Mouse (Mus musculus) heart, embryonic 10.5 days (tissue): Measurements from ENCODE around the gene Oxsm. TPM values are rescaled to one million over a fixed set of nuclear protein-coding genes. Genes with fewer than 3 reads are reported as not detected.

Experiments
- DNase-seq: peaks from one replicate; pipeline ENCODE4 v3.0.0-alpha.2; 2017; ENCODE audit warnings: low spot score
- H3K27ac ChIP-seq: fragments of 300-500 bp; sonication (generic); 2 replicates; pipeline ENCODE4 v1.5.1; 2016; ENCODE audit warnings: mild to moderate bottlenecking
- H3K27me3 ChIP-seq: fragments of 300-500 bp; sonication (generic); 2 replicates; pipeline ENCODE4 v1.6.1; 2016; ENCODE audit warnings: mild to moderate bottlenecking; ENCODE audit not compliant: poor library complexity, insufficient read depth, severe bottlenecking
- H3K36me3 ChIP-seq: fragments of 300-500 bp; sonication (generic); 2 replicates; pipeline ENCODE4 v1.6.1; 2016; ENCODE audit warnings: mild to moderate bottlenecking, moderate library complexity
- H3K4me1 ChIP-seq: fragments of 300-500 bp; sonication (generic); 2 replicates; pipeline ENCODE4 v1.6.1; 2016; ENCODE audit warnings: mild to moderate bottlenecking
- H3K4me3 ChIP-seq: fragments of 300-500 bp; sonication (generic); 2 replicates; pipeline ENCODE4 v1.5.1; 2016; ENCODE audit warnings: mild to moderate bottlenecking, moderate library complexity
- H3K9me3 ChIP-seq: fragments of 300-500 bp; sonication (generic); 2 replicates; pipeline ENCODE4 v1.6.1; 2016; ENCODE audit warnings: mild to moderate bottlenecking, moderate library complexity
- WGBS: fragments of 180-500 bp; shearing (Covaris S2); methylation state at CpG from one replicate; pipeline ENCODE4 v1.1.7; 2016; 5-methylcytosine and 5-hydroxymethylcytosine counted together
- polyA plus RNA-seq: library from polyadenylated mRNA; unstranded; fragments of >200 nt; fragmentation: Nextera tagmentation; extraction: Ambion mirVana; gene quantifications from 2 replicates; pipeline ENCODE4 v1.2.1, GENCODE M21; 2016

Oxsm gene
- polyA plus RNA-seq, 1 experiment from 2014 or later = 1.4 TPM

GRCm38 (mm10) chr14:16230581-16230980 lies 19.0 kb downstream of the Oxsm start:
- no peaks in the 10 kb centered on the region for H3K9me3 ChIP-seq
- no peak overlapping the region for H3K4me3 ChIP-seq
- no peaks in the 10 kb centered on the region for H3K4me1 ChIP-seq
- no peak overlapping the region for H3K27ac ChIP-seq
- H3K27me3 ChIP-seq = no peaks in the 10 kb centered on the region
- DNase-seq = no peak
- H3K36me3 ChIP-seq = no peaks in the 10 kb centered on the region

GRCm38 (mm10) chr14:16229395-16229794 lies 20.2 kb downstream of the Oxsm start:
- Histone ChIP-seq H3K27ac (no peak overlapping the region), H3K4me1 (no peaks in the 10 kb centered on the region), H3K9me3 (no peaks in the 10 kb centered on the region), H3K27me3 (no peaks in the 10 kb centered on the region), H3K4me3 (no peak overlapping the region), H3K36me3 (no peaks in the 10 kb centered on the region)
- 83% methylated on average over 2 of the region's 2 CpGs for WGBS
- DNase-seq = no peak

GRCm38 (mm10) chr14:16219015-16219414 lies 30.6 kb downstream of the Oxsm start:
- Histone ChIP-seq H3K4me3 (no peak overlapping the region), H3K27me3 (no peaks in the 10 kb centered on the region), H3K9me3 (no peaks in the 10 kb centered on the region), H3K4me1 (no peaks in the 10 kb centered on the region), H3K36me3 (no peaks in the 10 kb centered on the region), H3K27ac (no peak overlapping the region)
- DNase-seq = no peak
- 47% methylated on average over 2 of the region's 2 CpGs for WGBS

DNA sequence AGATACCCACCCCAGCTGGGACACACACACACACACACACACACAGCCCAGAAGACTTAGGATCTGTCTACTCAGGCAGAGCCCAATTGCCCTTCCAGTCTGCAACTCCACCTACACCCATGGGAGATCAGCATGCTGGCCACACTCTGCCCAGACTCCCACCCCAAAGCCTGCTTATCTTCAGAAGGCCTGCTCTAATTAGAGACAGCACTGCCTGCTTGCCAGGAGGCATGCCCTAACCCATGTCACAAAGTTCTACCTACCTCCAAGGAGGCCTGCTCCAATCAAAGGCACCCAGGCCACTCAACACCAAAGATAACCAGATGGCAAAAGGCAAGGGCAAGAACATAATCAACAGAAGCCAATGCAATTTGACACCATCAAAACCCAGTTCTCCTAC lies 41.9 kb downstream of the Oxsm start:
- no peak overlapping the region for H3K27ac ChIP-seq
- H3K36me3 ChIP-seq = no peaks in the 10 kb centered on the region
- no peak for DNase-seq
- no peaks in the 10 kb centered on the region for H3K9me3 ChIP-seq
- H3K4me1 ChIP-seq = no peaks in the 10 kb centered on the region
- no peak overlapping the region for H3K4me3 ChIP-seq
- no peaks in the 10 kb centered on the region for H3K27me3 ChIP-seq

DNA sequence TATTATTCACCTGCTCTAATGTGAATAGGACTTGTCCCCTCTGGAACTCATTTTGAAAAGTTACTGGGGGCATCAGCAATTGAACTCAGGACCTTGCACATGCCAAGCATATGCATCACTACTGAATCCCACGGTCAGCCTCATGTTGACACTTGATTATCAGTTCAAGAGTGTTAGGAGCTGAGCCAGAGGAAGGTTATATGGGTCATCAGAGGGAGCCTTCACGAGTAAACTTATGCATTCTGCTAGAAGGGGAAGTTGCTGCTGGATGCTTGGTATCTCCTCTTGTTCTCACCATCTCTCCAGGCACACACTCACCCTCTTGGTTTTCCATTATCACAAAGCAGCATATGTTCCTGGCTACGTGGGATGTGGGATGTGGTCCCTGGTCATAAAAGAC lies 47.9 kb downstream of the Oxsm start:
- Histone ChIP-seq H3K36me3 (no peaks in the 10 kb centered on the region), H3K4me1 (peaks cover 13% of the 10 kb centered on the region; the same call in 1 of the 2 replicates), H3K9me3 (no peaks in the 10 kb centered on the region), H3K27me3 (no peaks in the 10 kb centered on the region), H3K4me3 (no peak overlapping the region), H3K27ac (no peak overlapping the region)
- 19% methylated on average over 3 of the region's 3 CpGs for WGBS
- no peak for DNase-seq

- Histone ChIP-seq H3K9me3 (no peaks in the 10 kb centered on the region), H3K27ac (no peak overlapping the region), H3K27me3 (no peaks in the 10 kb centered on the region), H3K4me1 (peaks cover 13% of the 10 kb centered on the region; the same call in 1 of the 2 replicates), H3K36me3 (no peaks in the 10 kb centered on the region), H3K4me3 (no peak overlapping the region)
- DNase-seq = no peak
- WGBS = 47% methylated on average over 8 of the region's 8 CpGs
Observed at GRCm38 (mm10) chr14:16200969-16201638, 48.5 kb downstream of the Oxsm start.

DNA sequence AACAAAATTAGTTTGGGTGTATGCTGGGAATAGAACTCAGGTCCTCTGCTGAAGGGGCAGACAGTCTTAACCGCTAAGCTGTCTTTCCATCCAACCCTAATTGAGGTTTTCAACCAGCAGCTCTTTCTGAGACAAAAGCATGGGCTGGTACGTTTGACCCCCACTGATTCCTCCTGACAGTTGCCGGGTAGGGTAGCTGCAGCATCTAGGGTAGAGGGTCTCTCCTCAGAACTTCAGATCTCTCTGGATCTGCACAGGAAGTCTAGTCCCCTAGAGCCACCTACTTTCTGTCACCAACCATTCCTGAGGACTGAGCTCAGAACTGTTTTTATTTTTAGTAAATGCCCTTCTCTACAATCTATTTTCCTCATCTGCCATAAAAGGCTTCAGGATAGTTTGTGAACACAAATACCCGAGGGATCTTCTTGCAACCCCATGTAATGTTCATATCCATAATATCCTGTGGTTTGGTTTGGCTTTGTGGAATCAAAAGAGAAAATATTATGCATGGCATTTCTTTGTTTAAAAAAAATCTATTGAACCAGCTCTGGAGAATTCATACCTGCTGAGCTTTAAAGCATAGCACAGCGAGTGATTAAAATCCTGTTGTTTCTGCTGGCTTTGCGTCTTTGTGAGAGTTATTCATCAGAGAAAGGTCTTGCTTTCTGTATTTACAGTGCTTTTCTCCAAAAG lies 49.2 kb downstream of the Oxsm start:
- Histone ChIP-seq H3K4me1 (peaks cover 13% of the 10 kb centered on the region; the same call in 1 of the 2 replicates), H3K27me3 (no peaks in the 10 kb centered on the region), H3K27ac (no peak overlapping the region), H3K4me3 (no peak overlapping the region), H3K36me3 (no peaks in the 10 kb centered on the region), H3K9me3 (no peaks in the 10 kb centered on the region)
- no peak for DNase-seq
- WGBS = 44% methylated on average over 6 of the region's 6 CpGs

DNA sequence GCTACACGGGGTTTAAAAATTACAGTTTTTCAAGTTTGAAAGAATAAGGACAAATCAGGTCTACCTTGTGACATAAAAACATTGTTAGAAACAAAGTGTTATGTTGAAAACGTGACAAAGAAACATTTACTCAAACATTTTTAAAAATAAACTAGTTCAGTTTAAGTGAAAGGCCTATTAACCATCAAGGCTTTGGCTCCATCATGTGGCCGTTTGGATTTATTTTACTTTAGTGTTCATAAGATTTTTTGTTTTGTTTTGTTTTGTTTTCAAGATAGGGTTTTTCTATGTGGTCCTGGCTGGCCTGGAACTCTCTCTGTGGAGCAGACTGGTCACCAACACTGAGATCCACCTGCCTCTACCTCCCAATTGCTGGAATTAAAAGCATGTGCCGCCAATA lies 53.1 kb downstream of the Oxsm start:
- H3K9me3 ChIP-seq = no peaks in the 10 kb centered on the region
- no peaks in the 10 kb centered on the region for H3K36me3 ChIP-seq
- H3K4me3 ChIP-seq = no peak overlapping the region
- 57% methylated on average over 4 of the region's 4 CpGs for WGBS
- H3K27ac ChIP-seq = no peak overlapping the region
- no peaks in the 10 kb centered on the region for H3K27me3 ChIP-seq
- DNase-seq = no peak
- H3K4me1 ChIP-seq = peaks cover 13% of the 10 kb centered on the region; the same call in 1 of the 2 replicates

GRCm38 (mm10) chr14:16195486-16195885 lies 54.1 kb downstream of the Oxsm start:
- H3K36me3 ChIP-seq = no peaks in the 10 kb centered on the region
- no peaks in the 10 kb centered on the region for H3K9me3 ChIP-seq
- H3K27ac ChIP-seq = no peak overlapping the region
- 50% methylated on average over 1 of the region's 1 CpGs for WGBS
- H3K27me3 ChIP-seq = no peaks in the 10 kb centered on the region
- no peak overlapping the region for H3K4me3 ChIP-seq
- H3K4me1 ChIP-seq = 0 out of 2 replicates have a peak, but pooled peaks cover 5% of the 10 kb centered on the region
- DNase-seq = no peak

- DNase-seq = no peak
- Histone ChIP-seq H3K4me3 (no peak overlapping the region), H3K36me3 (no peaks in the 10 kb centered on the region), H3K4me1 (no peaks in the 10 kb centered on the region), H3K27me3 (no peaks in the 10 kb centered on the region), H3K27ac (no peak overlapping the region), H3K9me3 (no peaks in the 10 kb centered on the region)
- 80% methylated on average over 1 of the region's 1 CpGs for WGBS
Observed at GRCm38 (mm10) chr14:16194125-16194524, 55.5 kb downstream of the Oxsm start.

GRCm38 (mm10) chr14:16189142-16189541 lies 60.5 kb downstream of the Oxsm start:
- no peaks in the 10 kb centered on the region for H3K27me3 ChIP-seq
- no peak for DNase-seq
- 79% methylated on average over 1 of the region's 1 CpGs for WGBS

More at GRCm38 (mm10) chr14:16189142-16189541, 60.5 kb downstream of the Oxsm start:
- Histone ChIP-seq H3K9me3 (no peaks in the 10 kb centered on the region), H3K36me3 (no peaks in the 10 kb centered on the region), H3K27ac (no peak overlapping the region), H3K4me1 (no peaks in the 10 kb centered on the region), H3K4me3 (no peak overlapping the region)
